Mouse (Mus musculus): Measurements from ENCODE around the gene Trcg1. TPM values are rescaled to one million over a fixed set of nuclear protein-coding genes. Genes with fewer than 3 reads are reported as not detected.

Trcg1 gene
- polyA plus RNA-seq, 1 experiment, result not detected

GRCm38 (mm10) chr9:57272902-57273804 lies 36.8 kb downstream of the Trcg1 start:
- H3K27ac ChIP-seq (ENCODE audit: insufficient read depth, low read depth, low read length), result no peak overlapping the region
- H3K4me1 ChIP-seq (ENCODE audit: control insufficient read depth, insufficient read depth, low read length), result peaks cover 7% of the 10 kb centered on the region
- whole genome bisulfite sequencing, result 81% methylated on average over 8 of the region's 8 CpGs
- TF ChIP-seq CTCF (IDR thresholded peaks at IDR 0.05; ENCODE audit: insufficient read depth, low read depth, low read length), result no peak
- no peak for TF ChIP-seq POLR2A (IDR thresholded peaks at IDR 0.05; ENCODE audit: insufficient read depth, low read depth, low read length)
- H3K4me3 ChIP-seq (ENCODE audit: insufficient read depth, low read depth, low read length), result no peak overlapping the region

- Histone ChIP-seq H3K27ac (ENCODE audit: insufficient read depth, low read depth, low read length) (no peak overlapping the region), H3K4me3 (ENCODE audit: insufficient read depth, low read depth, low read length) (no peak overlapping the region), H3K4me1 (ENCODE audit: control insufficient read depth, insufficient read depth, low read length) (peaks cover 7% of the 10 kb centered on the region)
- TF ChIP-seq CTCF (IDR thresholded peaks at IDR 0.05; ENCODE audit: insufficient read depth, low read depth, low read length), result no peak
- no peak for TF ChIP-seq POLR2A (IDR thresholded peaks at IDR 0.05; ENCODE audit: insufficient read depth, low read depth, low read length)
- WGBS, result 62% methylated on average over 6 of the region's 6 CpGs
These were observed 37.6 kb downstream of the Trcg1 start for GRCm38 (mm10) chr9:57273805-57274494.

- TF ChIP-seq CTCF (IDR thresholded peaks at IDR 0.05; ENCODE audit: insufficient read depth, low read depth, low read length) (no peak), POLR2A (IDR thresholded peaks at IDR 0.05; ENCODE audit: insufficient read depth, low read depth, low read length) (no peak)
- Histone ChIP-seq H3K4me3 (ENCODE audit: insufficient read depth, low read depth, low read length) (no peak overlapping the region), H3K27ac (ENCODE audit: insufficient read depth, low read depth, low read length) (no peak overlapping the region), H3K4me1 (ENCODE audit: control insufficient read depth, insufficient read depth, low read length) (peaks cover 6% of the 10 kb centered on the region)
These were observed 40.0 kb downstream of the Trcg1 start for GRCm38 (mm10) chr9:57276311-57276710.

- Histone ChIP-seq H3K27ac (ENCODE audit: insufficient read depth, low read depth, low read length) (no peak overlapping the region), H3K4me1 (ENCODE audit: control insufficient read depth, insufficient read depth, low read length) (peaks cover 14% of the 10 kb centered on the region), H3K4me3 (ENCODE audit: insufficient read depth, low read depth, low read length) (no peak overlapping the region)
- TF ChIP-seq CTCF (IDR thresholded peaks at IDR 0.05; ENCODE audit: insufficient read depth, low read depth, low read length) (no peak), POLR2A (IDR thresholded peaks at IDR 0.05; ENCODE audit: insufficient read depth, low read depth, low read length) (no peak)
- 81% methylated on average over 4 of the region's 4 CpGs for WGBS
These were observed 41.9 kb downstream of the Trcg1 start for GRCm38 (mm10) chr9:57278268-57278667.

- TF ChIP-seq POLR2A (IDR thresholded peaks at IDR 0.05; ENCODE audit: insufficient read depth, low read depth, low read length) (no peak), CTCF (IDR thresholded peaks at IDR 0.05; ENCODE audit: insufficient read depth, low read depth, low read length) (no peak)
- WGBS, result 67% methylated on average over 4 of the region's 4 CpGs
- Histone ChIP-seq H3K4me3 (ENCODE audit: insufficient read depth, low read depth, low read length) (no peak overlapping the region), H3K27ac (ENCODE audit: insufficient read depth, low read depth, low read length) (no peak overlapping the region), H3K4me1 (ENCODE audit: control insufficient read depth, insufficient read depth, low read length) (peaks cover 15% of the 10 kb centered on the region)
These were observed 43.1 kb downstream of the Trcg1 start for GRCm38 (mm10) chr9:57279441-57279840.

GRCm38 (mm10) chr9:57281549-57281948 lies 45.2 kb downstream of the Trcg1 start:
- WGBS, result 9% methylated on average over 20 of the region's 20 CpGs
- H3K27ac ChIP-seq (ENCODE audit: insufficient read depth, low read depth, low read length), result no peak overlapping the region
- no peak overlapping the region for H3K4me3 ChIP-seq (ENCODE audit: insufficient read depth, low read depth, low read length)
- TF ChIP-seq POLR2A (IDR thresholded peaks at IDR 0.05; ENCODE audit: insufficient read depth, low read depth, low read length) (no peak), CTCF (IDR thresholded peaks at IDR 0.05; ENCODE audit: insufficient read depth, low read depth, low read length) (no peak)
- peaks cover 15% of the 10 kb centered on the region for H3K4me1 ChIP-seq (ENCODE audit: control insufficient read depth, insufficient read depth, low read length)

GRCm38 (mm10) chr9:57282686-57283085 lies 46.3 kb downstream of the Trcg1 start:
- Histone ChIP-seq H3K4me3 (ENCODE audit: insufficient read depth, low read depth, low read length) (no peak overlapping the region), H3K4me1 (ENCODE audit: control insufficient read depth, insufficient read depth, low read length) (peaks cover 15% of the 10 kb centered on the region), H3K27ac (ENCODE audit: insufficient read depth, low read depth, low read length) (no peak overlapping the region)
- no peak for TF ChIP-seq POLR2A (IDR thresholded peaks at IDR 0.05; ENCODE audit: insufficient read depth, low read depth, low read length)
- TF ChIP-seq CTCF (IDR thresholded peaks at IDR 0.05; ENCODE audit: insufficient read depth, low read depth, low read length), result no peak
- WGBS, result 85% methylated on average over 3 of the region's 3 CpGs

GRCm38 (mm10) chr9:57283311-57283710 lies 47.0 kb downstream of the Trcg1 start:
- whole genome bisulfite sequencing, result 70% methylated on average over 4 of the region's 4 CpGs
- TF ChIP-seq CTCF (IDR thresholded peaks at IDR 0.05; ENCODE audit: insufficient read depth, low read depth, low read length) (no peak), POLR2A (IDR thresholded peaks at IDR 0.05; ENCODE audit: insufficient read depth, low read depth, low read length) (no peak)
- Histone ChIP-seq H3K4me3 (ENCODE audit: insufficient read depth, low read depth, low read length) (no peak overlapping the region), H3K4me1 (ENCODE audit: control insufficient read depth, insufficient read depth, low read length) (peaks cover 15% of the 10 kb centered on the region), H3K27ac (ENCODE audit: insufficient read depth, low read depth, low read length) (no peak overlapping the region)

- H3K4me1 ChIP-seq (ENCODE audit: control insufficient read depth, insufficient read depth, low read length), result peaks cover 2% of the 10 kb centered on the region; the same call in 1 of the 2 replicates
- TF ChIP-seq CTCF (IDR thresholded peaks at IDR 0.05; ENCODE audit: insufficient read depth, low read depth, low read length) (no peak), POLR2A (IDR thresholded peaks at IDR 0.05; ENCODE audit: insufficient read depth, low read depth, low read length) (no peak)
- WGBS, result 95% methylated on average over 6 of the region's 6 CpGs
These were observed 50.8 kb downstream of the Trcg1 start for GRCm38 (mm10) chr9:57287183-57287582.

More at GRCm38 (mm10) chr9:57287183-57287582, 50.8 kb downstream of the Trcg1 start:
- Histone ChIP-seq H3K4me3 (ENCODE audit: insufficient read depth, low read depth, low read length) (no peak overlapping the region), H3K27ac (ENCODE audit: insufficient read depth, low read depth, low read length) (no peak overlapping the region)

Measured in olfactory bulb, adult 2 months (tissue).